Mouse (Mus musculus) C2C12 (cell line): ENCODE measurements around the gene Efcab11. TPM values are rescaled to one million over a fixed set of nuclear protein-coding genes. Genes with fewer than 3 reads are reported as not detected.
"Not testable (repeated sequence)": the region's sequence is repeated elsewhere in the genome, so short reads cannot be mapped to it uniquely, and the experiment has no call there.

Experiments
- H3K27me3 ChIP-seq: one replicate; pipeline ENCODE4 v1.6.1; 2011; ENCODE audit not compliant: control insufficient read depth, insufficient read depth, insufficient read length
- H3K36me3 ChIP-seq: one replicate; pipeline ENCODE4 v1.6.1; 2011; ENCODE audit not compliant: control insufficient read depth, insufficient read depth
- H3K4me3 ChIP-seq: one replicate; pipeline ENCODE4 v1.5.1; 2011; ENCODE audit warnings: mild to moderate bottlenecking, control low read depth; ENCODE audit not compliant: poor library complexity, insufficient read depth, severe bottlenecking
- H3K79me2 ChIP-seq: one replicate; pipeline ENCODE4 v1.6.1; 2011; ENCODE audit not compliant: control insufficient read depth, insufficient read depth
- H3K79me3 ChIP-seq: one replicate; pipeline ENCODE4 v1.6.1; 2011; ENCODE audit warnings: low read depth, control low read depth
- H3ac ChIP-seq: one replicate; pipeline ENCODE3; 2011; ENCODE audit warnings: low read depth; ENCODE audit not compliant: control insufficient read depth, insufficient read length
- CEBPB ChIP-seq: IDR thresholded peaks from one replicate; pipeline ENCODE4 v1.6.1; 2011; ENCODE audit warnings: low read depth, mild to moderate bottlenecking, control low read depth, moderate library complexity
- CTCF ChIP-seq: IDR thresholded peaks from one replicate; pipeline ENCODE4 v1.5.1; 2011; ENCODE audit not compliant: control insufficient read depth, insufficient read depth, insufficient read length
- FOSL1 ChIP-seq: IDR thresholded peaks from one replicate; pipeline ENCODE4 v1.8.0; 2011; ENCODE audit warnings: mild to moderate bottlenecking, low read length; ENCODE audit not compliant: poor library complexity, insufficient read depth, severe bottlenecking
- MAX ChIP-seq: IDR thresholded peaks from one replicate; pipeline ENCODE4 v1.6.1; 2011; ENCODE audit warnings: mild to moderate bottlenecking, control low read depth
- MYOD1 ChIP-seq: IDR thresholded peaks from one replicate; pipeline ENCODE4 v1.6.1; 2011; ENCODE audit warnings: low read depth; ENCODE audit not compliant: control insufficient read depth, insufficient read length
- MYOG ChIP-seq: IDR thresholded peaks from one replicate; pipeline ENCODE4 v1.6.1; 2011; ENCODE audit not compliant: control insufficient read depth, insufficient read length; ENCODE audit errors: extremely low read depth
- USF1 ChIP-seq: IDR thresholded peaks from one replicate; pipeline ENCODE4 v1.6.1; 2011; ENCODE audit warnings: low read depth, mild to moderate bottlenecking, control low read depth, moderate library complexity
- polyA plus RNA-seq: library from polyadenylated mRNA; unstranded; fragments of >200 nt; fragmentation: generic; extraction: Trizol; gene quantifications from one replicate; pipeline ENCODE4 v1.2.1, GENCODE M21; 2012; ENCODE audit warnings: missing spikeins

Gene Efcab11
- polyA plus RNA-seq, 1 experiment = 4.7 TPM

GRCm38 (mm10) chr12:99833476-99833875 is 50.8 kb downstream of the Efcab11 start:
- TF ChIP-seq USF1 (no peak), FOSL1 (no peak), MYOD1 (no peak), MYOG (no peak), CEBPB (no peak), MAX (no peak), CTCF (no peak)
- H3K79me2 ChIP-seq = no peaks in the 10 kb centered on the region
- H3K36me3 ChIP-seq = no peaks in the 10 kb centered on the region

DNA sequence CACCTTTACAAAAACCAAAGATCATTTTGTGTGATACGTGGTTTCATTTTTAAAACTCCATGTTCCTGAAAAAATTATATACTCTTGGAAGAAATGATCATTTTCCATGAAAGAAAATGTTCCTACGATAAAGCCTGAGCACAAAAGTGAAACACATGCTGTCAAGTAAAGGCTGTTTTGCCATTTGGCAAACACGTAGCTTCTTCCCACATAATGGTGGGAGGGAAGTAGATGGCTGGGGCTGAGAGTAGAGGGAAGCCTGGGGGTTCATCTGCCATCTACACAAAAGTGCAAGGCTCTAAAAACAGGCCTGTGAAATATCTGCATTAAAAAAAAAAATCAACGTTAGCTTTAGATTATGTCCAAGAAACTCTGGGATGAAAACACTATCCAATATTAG is 61.6 kb downstream of the Efcab11 start:
- H3K27me3 ChIP-seq = no peaks in the 10 kb centered on the region
- TF ChIP-seq USF1 (no peak), FOSL1 (no peak)
- H3ac ChIP-seq = no peak overlapping the region
- no peak overlapping the region for H3K4me3 ChIP-seq
- H3K79me3 ChIP-seq = no peaks in the 10 kb centered on the region
- no peaks in the 10 kb centered on the region for H3K79me2 ChIP-seq
- H3K36me3 ChIP-seq = no peaks in the 10 kb centered on the region

More at GRCm38 (mm10) chr12:99833476-99833875, 50.8 kb downstream of the Efcab11 start:
- Histone ChIP-seq H3K27me3 (no peaks in the 10 kb centered on the region), H3K79me3 (no peaks in the 10 kb centered on the region), H3K4me3 (no peak overlapping the region), H3ac (no peak overlapping the region)

GRCm38 (mm10) chr12:99821309-99821934 is 62.8 kb downstream of the Efcab11 start:
- no peak overlapping the region for H3K4me3 ChIP-seq
- no peak overlapping the region for H3ac ChIP-seq
- H3K79me3 ChIP-seq = no peaks in the 10 kb centered on the region
- no peaks in the 10 kb centered on the region for H3K36me3 ChIP-seq
- H3K27me3 ChIP-seq = no peaks in the 10 kb centered on the region
- TF ChIP-seq USF1 = no peak
- TF ChIP-seq CTCF = no peak
- no peak for TF ChIP-seq FOSL1
- TF ChIP-seq CEBPB = no peak
- no peak for TF ChIP-seq MAX
- no peak for TF ChIP-seq MYOG
- no peak for TF ChIP-seq MYOD1
- H3K79me2 ChIP-seq = no peaks in the 10 kb centered on the region

DNA sequence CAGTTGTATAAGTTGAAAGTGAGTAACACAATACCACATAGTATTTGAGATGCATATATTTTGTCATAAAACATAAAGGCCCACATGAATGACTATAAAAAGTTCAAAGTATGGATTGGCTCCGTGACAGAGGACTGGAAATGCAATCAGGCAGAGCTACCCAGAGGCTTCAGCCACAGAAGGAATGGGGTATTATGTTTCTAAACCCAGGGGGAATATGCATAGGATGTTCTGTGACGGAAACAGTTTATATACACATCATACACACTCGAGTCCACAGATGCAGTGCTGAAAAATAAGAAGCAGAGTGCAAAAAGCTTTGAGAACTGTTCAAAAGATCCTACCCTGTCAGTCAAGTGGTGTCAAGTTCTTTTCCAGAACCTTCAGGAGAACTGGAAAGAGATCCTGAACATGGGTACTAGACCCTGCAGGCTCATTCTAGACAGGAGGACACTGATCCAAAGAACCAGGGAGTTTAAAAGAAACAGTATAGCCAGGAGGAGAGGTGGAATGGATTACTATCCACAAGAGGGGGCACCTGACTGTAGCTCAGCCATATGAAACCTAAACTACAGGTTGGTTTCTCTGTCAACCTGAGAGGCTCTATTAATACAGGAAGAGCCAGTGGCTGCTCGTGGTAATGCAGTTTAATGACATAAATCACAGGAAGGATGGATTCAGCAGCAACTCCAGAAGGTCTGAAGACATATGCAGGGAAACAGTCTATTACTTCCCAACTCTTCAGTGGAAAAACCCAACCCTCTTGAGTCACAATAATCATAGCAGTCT is 64.9 kb downstream of the Efcab11 start:
- Histone ChIP-seq H3K27me3 (no peaks in the 10 kb centered on the region), H3K36me3 (no peaks in the 10 kb centered on the region), H3K79me3 (no peaks in the 10 kb centered on the region), H3K4me3 (no peak overlapping the region), H3ac (no peak overlapping the region), H3K79me2 (no peaks in the 10 kb centered on the region)
- no peak for TF ChIP-seq CEBPB
- no peak for TF ChIP-seq CTCF
- no peak for TF ChIP-seq USF1

- H3K36me3 ChIP-seq, H3K4me3 ChIP-seq, H3ac ChIP-seq, H3K27me3 ChIP-seq, H3K79me3 ChIP-seq, H3K79me2 ChIP-seq: not testable (repeated sequence)
Measured at GRCm38 (mm10) chr12:99818006-99818405, 66.2 kb downstream of the Efcab11 start.

GRCm38 (mm10) chr12:99815244-99815643 is 69.0 kb downstream of the Efcab11 start:
- no peak overlapping the region for H3K4me3 ChIP-seq
- H3ac ChIP-seq = no peak overlapping the region
- TF ChIP-seq MAX = no peak
- TF ChIP-seq CTCF = no peak
- no peak for TF ChIP-seq USF1
- no peak for TF ChIP-seq MYOD1
- no peak for TF ChIP-seq CEBPB
- TF ChIP-seq FOSL1 = no peak

More at GRCm38 (mm10) chr12:99815244-99815643, 69.0 kb downstream of the Efcab11 start:
- Histone ChIP-seq H3K79me2 (no peaks in the 10 kb centered on the region), H3K27me3 (no peaks in the 10 kb centered on the region), H3K36me3 (no peaks in the 10 kb centered on the region), H3K79me3 (no peaks in the 10 kb centered on the region)
